Mouse (Mus musculus): ENCODE data around the gene Ell3. TPM values are rescaled to one million over a fixed set of nuclear protein-coding genes. Genes with fewer than 3 reads are reported as not detected.

The Ell3 gene
- polyA plus RNA-seq, 1 experiment: 17.2 TPM

- H3K4me1 ChIP-seq (ENCODE audit: control insufficient read depth, insufficient read depth, low read length): peaks cover 16% of the 10 kb centered on the region
- TF ChIP-seq CTCF (conservative IDR thresholded peaks at IDR 0.05; ENCODE audit: insufficient read depth, insufficient read length, low read depth, low read length) (no peak), POLR2A (IDR thresholded peaks at IDR 0.05; ENCODE audit: low read depth, low read length) (no peak)
- peak; percentile 53 for DNase-seq
- 1% methylated on average over 32 of the region's 32 CpGs for WGBS
- H3K27ac ChIP-seq (ENCODE audit: insufficient read depth, low read depth, low read length): peak overlapping the region; percentile 88
- peak overlapping the region; percentile 88 for H3K4me3 ChIP-seq (ENCODE audit: insufficient read depth, low read depth, low read length)
- no peaks in the 10 kb centered on the region; the same call in 1 of the 2 replicates for H3K36me3 ChIP-seq (ENCODE audit: control insufficient read depth, insufficient read depth, low read length)
- no peaks in the 10 kb centered on the region for H3K27me3 ChIP-seq (replicated peaks; ENCODE audit: control insufficient read depth, insufficient read depth, low read length)
Observed at GRCm38 (mm10) chr2:121414139-121414685, 29.9 kb downstream of the Ell3 start.

GRCm38 (mm10) chr2:121413387-121414042 is 30.6 kb downstream of the Ell3 start, which contains the start of the genes Pdia3 and Catsper2:
Gene Pdia3 (plus strand): TSS chr2:121413775.
Gene Catsper2 (minus strand): TSS chr2:121413792.
- Histone ChIP-seq H3K27ac (ENCODE audit: insufficient read depth, low read depth, low read length) (peak within 1 kb of the TSS; percentile 91), H3K27me3 (replicated peaks; ENCODE audit: control insufficient read depth, insufficient read depth, low read length) (no peaks in the 10 kb centered on the region), H3K36me3 (ENCODE audit: control insufficient read depth, insufficient read depth, low read length) (no peaks in the 10 kb centered on the region; the same call in 1 of the 2 replicates), H3K4me1 (ENCODE audit: control insufficient read depth, insufficient read depth, low read length) (peaks cover 16% of the 10 kb centered on the region), H3K4me3 (ENCODE audit: insufficient read depth, low read depth, low read length) (peak within 1 kb of the TSS; percentile 88)
- DNase-seq: peak; percentile 97
- peak; percentile 53 for TF ChIP-seq POLR2A (IDR thresholded peaks at IDR 0.05; ENCODE audit: low read depth, low read length)
- TF ChIP-seq CTCF (conservative IDR thresholded peaks at IDR 0.05; ENCODE audit: insufficient read depth, insufficient read length, low read depth, low read length): peak; percentile 23; the same call in 1 of the 2 replicates
- 1% methylated on average over 68 of the region's 68 CpGs for WGBS

- peaks cover 16% of the 10 kb centered on the region for H3K4me1 ChIP-seq (ENCODE audit: control insufficient read depth, insufficient read depth, low read length)
- TF ChIP-seq POLR2A (IDR thresholded peaks at IDR 0.05; ENCODE audit: low read depth, low read length) (no peak), CTCF (conservative IDR thresholded peaks at IDR 0.05; ENCODE audit: insufficient read depth, insufficient read length, low read depth, low read length) (no peak)
- WGBS: 4% methylated on average over 4 of the region's 4 CpGs
- H3K36me3 ChIP-seq (ENCODE audit: control insufficient read depth, insufficient read depth, low read length): no peaks in the 10 kb centered on the region; the same call in 1 of the 2 replicates
- DNase-seq: no peak
- peak overlapping the region; percentile 79 for H3K4me3 ChIP-seq (ENCODE audit: insufficient read depth, low read depth, low read length)
- H3K27me3 ChIP-seq (replicated peaks; ENCODE audit: control insufficient read depth, insufficient read depth, low read length): no peaks in the 10 kb centered on the region
- peak overlapping the region; percentile 91 for H3K27ac ChIP-seq (ENCODE audit: insufficient read depth, low read depth, low read length)
Observed at GRCm38 (mm10) chr2:121412843-121413386, 31.2 kb downstream of the Ell3 start.

- WGBS: 39% methylated on average over 4 of the region's 4 CpGs
- no peak overlapping the region for H3K4me3 ChIP-seq (ENCODE audit: insufficient read depth, low read depth, low read length)
- no peaks in the 10 kb centered on the region for H3K27me3 ChIP-seq (replicated peaks; ENCODE audit: control insufficient read depth, insufficient read depth, low read length)
- peak; percentile 67 for DNase-seq
- TF ChIP-seq POLR2A (IDR thresholded peaks at IDR 0.05; ENCODE audit: low read depth, low read length): no peak
- peak; percentile 42; the same call in 1 of the 2 replicates for TF ChIP-seq CTCF (conservative IDR thresholded peaks at IDR 0.05; ENCODE audit: insufficient read depth, insufficient read length, low read depth, low read length)
- no peak overlapping the region for H3K27ac ChIP-seq (ENCODE audit: insufficient read depth, low read depth, low read length)
- no peaks in the 10 kb centered on the region for H3K36me3 ChIP-seq (ENCODE audit: control insufficient read depth, insufficient read depth, low read length)
- H3K4me1 ChIP-seq (ENCODE audit: control insufficient read depth, insufficient read depth, low read length): peaks cover 6% of the 10 kb centered on the region; the same call in 1 of the 2 replicates
Observed at GRCm38 (mm10) chr2:121408160-121408559, 35.9 kb downstream of the Ell3 start.

GRCm38 (mm10) chr2:121403296-121403695 is 40.8 kb downstream of the Ell3 start:
- H3K27ac ChIP-seq (ENCODE audit: insufficient read depth, low read depth, low read length): no peak overlapping the region

GRCm38 (mm10) chr2:121396624-121397023 is 47.5 kb downstream of the Ell3 start:
- TF ChIP-seq POLR2A (IDR thresholded peaks at IDR 0.05; ENCODE audit: low read depth, low read length) (no peak), CTCF (conservative IDR thresholded peaks at IDR 0.05; ENCODE audit: insufficient read depth, insufficient read length, low read depth, low read length) (peak; percentile 42)
- Histone ChIP-seq H3K4me1 (ENCODE audit: control insufficient read depth, insufficient read depth, low read length) (no peaks in the 10 kb centered on the region), H3K36me3 (ENCODE audit: control insufficient read depth, insufficient read depth, low read length) (no peaks in the 10 kb centered on the region), H3K4me3 (ENCODE audit: insufficient read depth, low read depth, low read length) (no peak overlapping the region), H3K27me3 (replicated peaks; ENCODE audit: control insufficient read depth, insufficient read depth, low read length) (no peaks in the 10 kb centered on the region), H3K27ac (ENCODE audit: insufficient read depth, low read depth, low read length) (no peak overlapping the region)
- WGBS: 14% methylated on average over 8 of the region's 8 CpGs
- peak; percentile 77 for DNase-seq

More at GRCm38 (mm10) chr2:121403296-121403695, 40.8 kb downstream of the Ell3 start:
- TF ChIP-seq CTCF (conservative IDR thresholded peaks at IDR 0.05; ENCODE audit: insufficient read depth, insufficient read length, low read depth, low read length): no peak
- peak; percentile 19 for DNase-seq
- no peaks in the 10 kb centered on the region for H3K36me3 ChIP-seq (ENCODE audit: control insufficient read depth, insufficient read depth, low read length)
- no peak overlapping the region for H3K4me3 ChIP-seq (ENCODE audit: insufficient read depth, low read depth, low read length)
- no peaks in the 10 kb centered on the region for H3K4me1 ChIP-seq (ENCODE audit: control insufficient read depth, insufficient read depth, low read length)
- H3K27me3 ChIP-seq (replicated peaks; ENCODE audit: control insufficient read depth, insufficient read depth, low read length): no peaks in the 10 kb centered on the region

Other genes starting within 250 kb of the Ell3 start
- 16.3 and 18.5 TPM in 2 replicates for gene Trp53bp1, start 172.9 kb downstream of the Ell3 start, polyA plus RNA-seq (2012; rRNA removed)
- 1.1 and 1.3 TPM in 2 replicates for gene Map1a, start 154.7 kb downstream of the Ell3 start, polyA plus RNA-seq (2012; rRNA removed)
- gene Ppip5k1, start 88.9 kb downstream of the Ell3 start, polyA plus RNA-seq (2012; rRNA removed): 41.5 and 56.7 TPM in 2 replicates
- gene Ckmt1, start 86.6 kb downstream of the Ell3 start, polyA plus RNA-seq (2012; rRNA removed): 107 and 124 TPM in 2 replicates
- not detected in 2 replicates for gene Strc, start 57.1 kb downstream of the Ell3 start, polyA plus RNA-seq (2012; rRNA removed)
- 239 and 531 TPM in 2 replicates for gene Pdia3, start 30.5 kb downstream of the Ell3 start, polyA plus RNA-seq (2012; rRNA removed)
- gene Catsper2, start 30.5 kb downstream of the Ell3 start, polyA plus RNA-seq (2012; rRNA removed): 1.0 and 1.7 TPM in 2 replicates
- 392 and 400 TPM in 2 replicates for gene Serf2, start 4.9 kb upstream of the Ell3 start, polyA plus RNA-seq (2012; rRNA removed)
- gene Hypk, start 9.0 kb upstream of the Ell3 start, polyA plus RNA-seq (2012; rRNA removed): 6.4 and 6.5 TPM in 2 replicates
- gene Serinc4, start 12.5 kb upstream of the Ell3 start, polyA plus RNA-seq (2012; rRNA removed): 0.44 and 0.54 TPM in 2 replicates
- gene Mfap1b, start 29.8 kb upstream of the Ell3 start, polyA plus RNA-seq (2012; rRNA removed): 3.3 and 4.9 TPM in 2 replicates
- 3.3 and 5.6 TPM in 2 replicates for gene Mfap1a, start 62.4 kb upstream of the Ell3 start, polyA plus RNA-seq (2012; rRNA removed)
- gene Wdr76, start 62.4 kb upstream of the Ell3 start, polyA plus RNA-seq (2012; rRNA removed): 2.0 TPM in 2 replicates

All from kidney, adult 2 months (tissue).